Mouse (Mus musculus) retina, embryonic 14.5 days (tissue): Measurements from ENCODE around the gene Igfbp2.
A peak's percentile ranks its signal among the peaks of the same experiment; 100 is the strongest.

ENCODE experiments used
- DNase-seq: peaks from one replicate; pipeline ENCODE4 v3.0.0-alpha.2; 2015; ENCODE audit warnings: low spot score

Gene Igfbp2

GRCm38 (mm10) chr1:72823751-72824706 is at the start of gene Igfbp2:
TSS of gene Igfbp2 (plus strand) at chr1:72824503.
- DNase-seq: peak; percentile 76

- DNase-seq: no peak
Measured at GRCm38 (mm10) chr1:72778789-72779188, 45.5 kb upstream of the Igfbp2 start.

GRCm38 (mm10) chr1:72780720-72781119 is 43.6 kb upstream of the Igfbp2 start:
- DNase-seq: no peak

GRCm38 (mm10) chr1:72783341-72783740 is 41.0 kb upstream of the Igfbp2 start:
- no peak for DNase-seq

GRCm38 (mm10) chr1:72784018-72784417 is 40.3 kb upstream of the Igfbp2 start:
- no peak for DNase-seq

GRCm38 (mm10) chr1:72790670-72791069 is 33.6 kb upstream of the Igfbp2 start:
- DNase-seq: no peak

GRCm38 (mm10) chr1:72791743-72792142 is 32.6 kb upstream of the Igfbp2 start:
- no peak for DNase-seq

- no peak for DNase-seq
Measured at GRCm38 (mm10) chr1:72792262-72792661, 32.0 kb upstream of the Igfbp2 start.

GRCm38 (mm10) chr1:72793230-72793629 is 31.1 kb upstream of the Igfbp2 start:
- no peak for DNase-seq

GRCm38 (mm10) chr1:72796128-72796527 is 28.2 kb upstream of the Igfbp2 start:
- no peak for DNase-seq

GRCm38 (mm10) chr1:72797102-72797665 is 27.1 kb upstream of the Igfbp2 start:
- no peak for DNase-seq

- no peak for DNase-seq
Measured at GRCm38 (mm10) chr1:72798441-72798840, 25.9 kb upstream of the Igfbp2 start.

GRCm38 (mm10) chr1:72804031-72804430 is 20.3 kb upstream of the Igfbp2 start:
- DNase-seq: no peak

GRCm38 (mm10) chr1:72805037-72805436 is 19.3 kb upstream of the Igfbp2 start:
- peak; percentile 20 for DNase-seq

GRCm38 (mm10) chr1:72805476-72806043 is 18.7 kb upstream of the Igfbp2 start:
- DNase-seq: peak; percentile 26

- peak; percentile 53 for DNase-seq
Measured at GRCm38 (mm10) chr1:72806044-72806584, 18.2 kb upstream of the Igfbp2 start.

- DNase-seq: no peak
Measured at GRCm38 (mm10) chr1:72809304-72809703, 15.0 kb upstream of the Igfbp2 start.

GRCm38 (mm10) chr1:72809951-72810675 is 14.2 kb upstream of the Igfbp2 start:
- DNase-seq: no peak

GRCm38 (mm10) chr1:72811061-72811460 is 13.2 kb upstream of the Igfbp2 start:
- DNase-seq: no peak

- DNase-seq: no peak
Measured at GRCm38 (mm10) chr1:72813089-72813638, 11.1 kb upstream of the Igfbp2 start.

GRCm38 (mm10) chr1:72813639-72814403 is 10.5 kb upstream of the Igfbp2 start:
- DNase-seq: no peak
